In the genomic region with DNA sequence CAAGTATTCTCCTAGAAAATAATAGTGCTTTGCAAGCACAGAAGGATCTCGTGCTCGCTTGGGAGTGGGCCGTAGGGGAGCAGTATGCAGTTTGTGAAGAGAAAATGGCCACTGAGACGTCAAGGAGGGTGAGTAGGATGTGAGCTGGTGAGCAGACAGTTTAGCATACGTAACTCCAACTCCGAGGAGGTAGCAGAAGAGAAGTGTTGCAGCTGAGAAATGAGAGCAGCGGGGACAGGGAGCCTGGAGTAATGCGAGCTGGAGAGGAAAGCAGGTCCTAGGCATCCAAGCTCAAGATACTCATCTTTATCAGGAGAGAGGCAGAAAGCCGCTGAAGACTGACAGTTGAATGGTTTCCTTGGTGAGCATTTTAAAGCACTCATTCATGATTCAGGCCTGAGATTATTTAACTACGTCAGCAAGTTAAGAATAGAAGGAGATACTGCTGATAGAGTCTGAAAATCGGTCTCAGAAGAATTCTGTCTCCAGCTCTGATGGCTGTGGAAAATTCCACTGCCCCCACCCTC, we compare ENCODE assay signal across 25 mouse cellular contexts.
DNase-seq lines count a peak whose midpoint lies in the region; ATAC-seq and TF ChIP-seq lines count a peak whose summit lies in the region.
"Had no signal": no experiment of that assay in that cellular context is flagged by ENCODE, and none has a peak within 500 bp of the region (broad histone marks: within the 10 kb centered on the region; RNA-seq: fewer than 3 reads in every experiment).

No protein-coding gene starts in this region.

- no peak for DNase-seq in forebrain, postnatal 0 days
- DNase-seq in layer of hippocampus, adult 2 months (ENCODE audit: low spot score in 2 of 2): peak in 1 of 2 experiments; percentile 19
- no peak for DNase-seq in layer of hippocampus, adult 11-12 months (ENCODE audit: low spot score)
- DNase-seq in right cerebral cortex, adult 2 months (ENCODE audit: low spot score in 2 of 2): peak; percentile 23 to 28
- DNase-seq in right cerebral cortex, postnatal 25 days: no peak
- DNase-seq in telencephalon, adult 2 months (ENCODE audit: low read depth, low spot score): peak; percentile 53
- DNase-seq in gastrocnemius, postnatal 4 days (ENCODE audit: low spot score in 2 of 2): no peak
- DNase-seq: adrenal gland, adult 2 months; cerebellum, adult 18-20 months; cerebellum, postnatal 14 days; gastrocnemius, postnatal 14 days; heart, adult 2 months; heart, postnatal 4 days; kidney, adult 8-10 months; kidney, postnatal 10 days; layer of hippocampus, postnatal 36 days had no signal

- TF ChIP-seq CTCF in forebrain, postnatal 0 days (IDR thresholded peaks at IDR 0.05; ENCODE audit: low read depth): no peak
- TF ChIP-seq CTCF in layer of hippocampus, adult 2 months (conservative IDR thresholded peaks at IDR 0.05): no peak

- peak; percentile 66; the same call in 1 of the 2 replicates for ATAC-seq in forebrain, postnatal 0 days
- no peak for ATAC-seq in forebrain, embryonic 13.5 days
- ATAC-seq: intestine, embryonic 15.5 days had no signal

- no peaks in the 10 kb centered on the region for H3K9me3 ChIP-seq in forebrain, postnatal 0 days (ENCODE audit: low read length)
- no peaks in the 10 kb centered on the region for H3K9me3 ChIP-seq in forebrain, embryonic 13.5 days (replicated peaks)
- H3K9me3 ChIP-seq: hindbrain, embryonic 15.5 days; intestine, embryonic 15.5 days; neural tube, embryonic 13.5 days had no signal

- no peak overlapping the region for H3K4me2 ChIP-seq in forebrain, postnatal 0 days (ENCODE audit: low read depth)
- H3K4me2 ChIP-seq in forebrain, embryonic 13.5 days: no peak overlapping the region
- H3K4me2 ChIP-seq: hindbrain, embryonic 15.5 days; intestine, embryonic 15.5 days; neural tube, embryonic 13.5 days had no signal

- no peak overlapping the region for H3K4me3 ChIP-seq in forebrain, postnatal 0 days (ENCODE audit: low read depth, low read length)
- no peak overlapping the region for H3K4me3 ChIP-seq in forebrain, embryonic 13.5 days
- no peak overlapping the region for H3K4me3 ChIP-seq in layer of hippocampus, adult 2 months
- H3K4me3 ChIP-seq: heart, adult 2 months; hindbrain, embryonic 15.5 days; intestine, embryonic 15.5 days; myocyte; neural tube, embryonic 13.5 days had no signal

- no peaks in the 10 kb centered on the region for H3K27me3 ChIP-seq in forebrain, postnatal 0 days (ENCODE audit: insufficient read depth, low read length)
- H3K27me3 ChIP-seq in forebrain, embryonic 13.5 days: no peaks in the 10 kb centered on the region
- H3K27me3 ChIP-seq: CH12.LX; hindbrain, embryonic 15.5 days; intestine, embryonic 15.5 days; neural tube, embryonic 13.5 days had no signal

- no peaks in the 10 kb centered on the region for H3K4me1 ChIP-seq in forebrain, postnatal 0 days (ENCODE audit: insufficient read depth)
- H3K4me1 ChIP-seq in forebrain, embryonic 13.5 days: no peaks in the 10 kb centered on the region
- H3K4me1 ChIP-seq: hindbrain, embryonic 15.5 days; intestine, embryonic 15.5 days; neural tube, embryonic 13.5 days had no signal

- 67% methylated on average over 11 of the region's 11 CpGs for WGBS in forebrain, postnatal 0 days
- 79% methylated on average over 11 of the region's 11 CpGs for WGBS in forebrain, embryonic 13.5 days

- H3K27ac ChIP-seq in forebrain, postnatal 0 days (ENCODE audit: low read depth, low read length): peak overlapping the region; percentile 35; the same call in 1 of the 2 replicates
- H3K27ac ChIP-seq in forebrain, embryonic 13.5 days: no peak overlapping the region
- H3K27ac ChIP-seq in layer of hippocampus, adult 2 months: peak overlapping the region; percentile 48; the same call in 1 of the 2 replicates
- H3K27ac ChIP-seq: heart, adult 2 months; hindbrain, embryonic 15.5 days; intestine, embryonic 15.5 days; macrophage; neural tube, embryonic 13.5 days; stomach, postnatal 0 days had no signal

- H3K36me3 ChIP-seq in forebrain, postnatal 0 days (ENCODE audit: insufficient read depth): no peaks in the 10 kb centered on the region
- no peaks in the 10 kb centered on the region for H3K36me3 ChIP-seq in forebrain, embryonic 13.5 days (ENCODE audit: poor library complexity, severe bottlenecking)
- H3K36me3 ChIP-seq: G1E; hindbrain, embryonic 15.5 days; intestine, embryonic 15.5 days; neural tube, embryonic 13.5 days had no signal

- no peak overlapping the region for H3K9ac ChIP-seq in forebrain, postnatal 0 days
- no peak overlapping the region for H3K9ac ChIP-seq in forebrain, embryonic 13.5 days
- H3K9ac ChIP-seq: hindbrain, embryonic 15.5 days; intestine, embryonic 15.5 days; neural tube, embryonic 13.5 days had no signal

Comparison
In these comparisons a context has a peak if more than half of its experiments do, and no peak if none do; other contexts are left out.
1. DNase-seq: peak in right cerebral cortex, adult 2 months (2 of 2) and telencephalon, adult 2 months (single experiment); none in forebrain, postnatal 0 days (single experiment), layer of hippocampus, adult 11-12 months (single experiment), right cerebral cortex, postnatal 25 days (single experiment) and gastrocnemius, postnatal 4 days (0 of 2).